Mouse (Mus musculus) myocyte (in vitro differentiated cells): ENCODE measurements around the gene Tox2. TPM values are rescaled to one million over a fixed set of nuclear protein-coding genes. Genes with fewer than 3 reads are reported as not detected.

Source experiments
- H3K27me3 ChIP-seq: one replicate; pipeline ENCODE4 v1.6.1; 2011; ENCODE audit not compliant: control insufficient read depth, insufficient read depth, insufficient read length
- H3K36me3 ChIP-seq: one replicate; pipeline ENCODE4 v1.6.1; 2011; ENCODE audit not compliant: control insufficient read depth, insufficient read depth
- H3K4me2 ChIP-seq: one replicate; pipeline ENCODE4 v1.6.1; 2011; ENCODE audit warnings: low read depth, control low read depth
- H3K4me3 ChIP-seq: one replicate; pipeline ENCODE4 v1.5.1; 2011; ENCODE audit warnings: mild to moderate bottlenecking, control low read depth, moderate library complexity
- H3K79me2 ChIP-seq: one replicate; pipeline ENCODE4 v1.6.1; 2011; ENCODE audit not compliant: control insufficient read depth, insufficient read depth
- H3ac ChIP-seq: one replicate; pipeline ENCODE4 v1.6.1; 2011; ENCODE audit not compliant: control insufficient read depth, insufficient read length
- CEBPB ChIP-seq: IDR thresholded peaks from 2 replicates; pipeline ENCODE4 v1.6.1; 2011; ENCODE audit warnings: mild to moderate bottlenecking, moderate library complexity; ENCODE audit not compliant: poor library complexity, insufficient read depth, severe bottlenecking
- E2F4 ChIP-seq: IDR thresholded peaks from one replicate; pipeline ENCODE4 v1.6.1; 2011; ENCODE audit warnings: mild to moderate bottlenecking, control low read depth, moderate library complexity; ENCODE audit not compliant: insufficient read depth
- MAX ChIP-seq: IDR thresholded peaks from one replicate; pipeline ENCODE4 v1.6.1; 2011; ENCODE audit warnings: low read depth, mild to moderate bottlenecking, control low read depth
- MYOD1 ChIP-seq, 3 experiments: IDR thresholded peaks; one replicate each; pipeline ENCODE4 v1.6.1; 2011; ENCODE audit warnings: control low read depth in 2 of 3, low read depth in 2 of 3, mild to moderate bottlenecking in 2 of 3, moderate library complexity in 1 of 3; ENCODE audit not compliant: insufficient read length in 2 of 3, control insufficient read depth in 1 of 3
- MYOG ChIP-seq, 3 experiments: IDR thresholded peaks; one replicate each; pipeline ENCODE4 v1.6.1; 2011; ENCODE audit warnings: control low read depth in 2 of 3, low read depth in 2 of 3, mild to moderate bottlenecking in 2 of 3; ENCODE audit not compliant: insufficient read length in 2 of 3, control insufficient read depth in 1 of 3, insufficient read depth in 1 of 3
- POLR2A ChIP-seq: IDR thresholded peaks from one replicate; pipeline ENCODE4 v1.6.1; 2011; ENCODE audit warnings: low read depth, mild to moderate bottlenecking, control low read depth, moderate library complexity; ENCODE audit not compliant: insufficient read length
- POLR2AphosphoS2 ChIP-seq: IDR thresholded peaks from one replicate; pipeline ENCODE4 v1.6.1; 2011; ENCODE audit warnings: low read depth, control low read depth; ENCODE audit not compliant: insufficient read length
- REST ChIP-seq: IDR thresholded peaks from one replicate; pipeline ENCODE4 v1.6.1; 2011; ENCODE audit warnings: mild to moderate bottlenecking, control low read depth, moderate library complexity; ENCODE audit not compliant: insufficient read depth, insufficient read length
- SRF ChIP-seq: IDR thresholded peaks from one replicate; pipeline ENCODE4 v1.6.1; 2011; ENCODE audit warnings: low read depth; ENCODE audit not compliant: control insufficient read depth, insufficient read length
- TCF12 ChIP-seq: IDR thresholded peaks from one replicate; pipeline ENCODE4 v1.6.1; 2011; ENCODE audit warnings: mild to moderate bottlenecking, control low read depth; ENCODE audit not compliant: poor library complexity, insufficient read depth, severe bottlenecking
- TCF3 ChIP-seq: IDR thresholded peaks from one replicate; pipeline ENCODE4 v1.6.1; 2011; ENCODE audit warnings: low read depth, control low read depth; ENCODE audit not compliant: insufficient read length
- USF1 ChIP-seq: IDR thresholded peaks from one replicate; pipeline ENCODE4 v1.6.1; 2011; ENCODE audit warnings: low read depth, mild to moderate bottlenecking, control low read depth, moderate library complexity
- polyA plus RNA-seq: library from polyadenylated mRNA; unstranded; fragments of >200 nt; fragmentation: generic; extraction: Trizol; gene quantifications from one replicate; pipeline ENCODE4 v1.2.1, GENCODE M21; 2012; ENCODE audit warnings: missing spikeins

The Tox2 gene
- polyA plus RNA-seq, 1 experiment = 0.05 TPM

DNA sequence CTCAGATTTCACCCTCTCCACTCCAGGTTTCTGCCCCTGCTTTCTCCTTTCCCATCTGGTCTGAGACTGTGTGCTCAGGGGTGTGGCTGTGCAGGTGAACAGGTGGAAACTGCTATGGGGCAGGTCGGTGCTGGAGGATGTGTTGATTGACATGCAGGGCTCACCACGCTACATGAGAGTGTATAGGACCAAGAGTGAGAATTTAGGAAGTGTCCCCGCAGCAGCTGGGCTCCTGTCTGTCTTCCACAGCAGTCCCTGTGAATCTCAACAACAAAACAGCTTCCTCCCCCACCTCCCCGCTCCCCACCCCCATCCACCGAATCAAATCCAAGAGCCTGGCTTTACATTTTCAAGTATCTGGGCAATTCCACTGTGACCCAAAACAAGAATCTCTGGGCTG, 13.3 kb upstream of the Tox2 start:
- H3K36me3 ChIP-seq = no peaks in the 10 kb centered on the region
- no peak for TF ChIP-seq POLR2A

DNA sequence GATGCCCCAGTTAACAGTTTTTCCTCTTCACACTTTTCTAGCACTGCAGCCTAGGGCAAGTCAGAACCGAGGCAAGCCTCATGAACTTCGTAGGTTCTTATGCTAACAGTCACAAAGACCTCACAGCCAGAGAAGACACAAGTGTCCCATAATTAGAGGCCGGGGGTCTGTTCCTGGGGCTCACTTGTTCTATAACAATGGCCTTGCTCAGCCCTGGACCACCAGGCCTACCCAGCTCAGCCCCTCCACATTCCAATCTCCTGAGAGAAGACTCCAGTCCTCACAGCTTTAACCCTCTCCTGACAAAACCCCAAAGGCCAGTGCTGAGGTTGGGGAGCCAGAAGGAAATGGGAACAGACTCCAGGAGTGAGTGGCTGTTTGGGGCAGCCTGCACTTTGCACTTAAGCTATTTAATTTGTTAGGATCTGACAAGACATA, 12.9 kb upstream of the Tox2 start:
- no peak overlapping the region for H3K4me3 ChIP-seq
- H3K79me2 ChIP-seq = no peaks in the 10 kb centered on the region
- peaks cover 50% of the 10 kb centered on the region for H3K27me3 ChIP-seq
- H3K36me3 ChIP-seq = no peaks in the 10 kb centered on the region
- no peak overlapping the region for H3K4me2 ChIP-seq
- H3ac ChIP-seq = no peak overlapping the region
- TF ChIP-seq MAX = no peak
- TF ChIP-seq TCF12 = no peak
- no peak for TF ChIP-seq TCF3
- TF ChIP-seq MYOG (IDR thresholded peaks at IDR 0.05; ENCODE audit: control insufficient read depth in 1 of 3, insufficient read depth in 1 of 3, insufficient read length in 2 of 3, low read depth in 2 of 3) = no peak
- no peak for TF ChIP-seq MYOD1 (IDR thresholded peaks at IDR 0.05; ENCODE audit: control insufficient read depth in 1 of 3, insufficient read length in 2 of 3, low read depth in 2 of 3)

More for the DNA sequence above, 13.3 kb upstream of the Tox2 start:
- H3K4me2 ChIP-seq = no peak overlapping the region
- H3K27me3 ChIP-seq = peaks cover 50% of the 10 kb centered on the region
- no peak overlapping the region for H3ac ChIP-seq
- no peaks in the 10 kb centered on the region for H3K79me2 ChIP-seq
- H3K4me3 ChIP-seq = no peak overlapping the region

GRCm38 (mm10) chr2:163192485-163192884, 10.4 kb upstream of the Tox2 start:
- no peak overlapping the region for H3K4me3 ChIP-seq
- H3K36me3 ChIP-seq = no peaks in the 10 kb centered on the region
- no peak overlapping the region for H3K4me2 ChIP-seq
- no peaks in the 10 kb centered on the region for H3K79me2 ChIP-seq
- no peak overlapping the region for H3ac ChIP-seq
- TF ChIP-seq E2F4 (no peak), POLR2A (no peak), TCF12 (no peak), MYOD1 (IDR thresholded peaks at IDR 0.05; ENCODE audit: control insufficient read depth in 1 of 3, insufficient read length in 2 of 3, low read depth in 2 of 3) (no peak), USF1 (no peak), MYOG (IDR thresholded peaks at IDR 0.05; ENCODE audit: control insufficient read depth in 1 of 3, insufficient read depth in 1 of 3, insufficient read length in 2 of 3, low read depth in 2 of 3) (no peak), SRF (no peak), MAX (no peak), REST (no peak), TCF3 (no peak), POLR2AphosphoS2 (no peak), CEBPB (no peak)
- H3K27me3 ChIP-seq = peaks cover 45% of the 10 kb centered on the region

DNA sequence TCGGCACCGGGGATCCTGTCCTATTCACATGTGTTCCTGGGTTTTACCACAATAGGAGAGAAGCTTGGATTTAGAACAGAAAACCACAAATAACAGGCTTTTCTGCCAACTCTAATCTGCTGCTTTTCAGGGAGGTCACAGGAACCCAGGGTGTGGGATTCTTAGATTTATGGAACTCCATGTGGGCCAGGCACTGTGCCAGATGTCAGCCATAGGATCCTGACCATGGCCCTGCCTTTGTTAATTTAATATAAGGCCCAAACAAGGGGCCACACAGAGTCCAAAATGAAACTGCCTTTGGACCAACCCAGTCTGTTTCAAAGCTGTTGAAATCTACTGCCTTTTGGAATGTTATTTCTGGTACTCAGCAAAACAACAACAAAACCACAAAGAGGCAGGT, 8.9 kb upstream of the Tox2 start:
- Histone ChIP-seq H3K79me2 (no peaks in the 10 kb centered on the region), H3K27me3 (peaks cover 40% of the 10 kb centered on the region), H3K36me3 (no peaks in the 10 kb centered on the region), H3K4me3 (no peak overlapping the region), H3K4me2 (no peak overlapping the region), H3ac (no peak overlapping the region)
- no peak for TF ChIP-seq TCF12
- TF ChIP-seq REST = no peak
- no peak for TF ChIP-seq USF1
- TF ChIP-seq POLR2AphosphoS2 = no peak
- TF ChIP-seq MYOD1 (IDR thresholded peaks at IDR 0.05; ENCODE audit: control insufficient read depth in 1 of 3, insufficient read length in 2 of 3, low read depth in 2 of 3) = no peak
- no peak for TF ChIP-seq MYOG (IDR thresholded peaks at IDR 0.05; ENCODE audit: control insufficient read depth in 1 of 3, insufficient read depth in 1 of 3, insufficient read length in 2 of 3, low read depth in 2 of 3)
- TF ChIP-seq CEBPB = no peak
- TF ChIP-seq E2F4 = no peak
- TF ChIP-seq MAX = no peak

- Histone ChIP-seq H3K4me2 (no peak overlapping the region), H3K4me3 (no peak overlapping the region), H3K27me3 (peaks cover 37% of the 10 kb centered on the region), H3K36me3 (no peaks in the 10 kb centered on the region), H3K79me2 (no peaks in the 10 kb centered on the region), H3ac (no peak overlapping the region)
- TF ChIP-seq E2F4 (no peak), TCF12 (no peak), MYOG (IDR thresholded peaks at IDR 0.05; ENCODE audit: control insufficient read depth in 1 of 3, insufficient read depth in 1 of 3, insufficient read length in 2 of 3, low read depth in 2 of 3) (no peak), SRF (no peak), TCF3 (no peak), REST (no peak), POLR2AphosphoS2 (no peak), USF1 (no peak), MYOD1 (IDR thresholded peaks at IDR 0.05; ENCODE audit: control insufficient read depth in 1 of 3, insufficient read length in 2 of 3, low read depth in 2 of 3) (no peak), MAX (no peak)
Observed at GRCm38 (mm10) chr2:163194543-163194942, 8.4 kb upstream of the Tox2 start.
